Mouse (Mus musculus): ENCODE data around the gene Gpr156. TPM values are rescaled to one million over a fixed set of nuclear protein-coding genes. Genes with fewer than 3 reads are reported as not detected.
"Not testable (repeated sequence)": the region's sequence is repeated elsewhere in the genome, so short reads cannot be mapped to it uniquely, and the experiment has no call there.

The Gpr156 gene
- polyA plus RNA-seq, 1 experiment = 0.98 TPM

GRCm38 (mm10) chr16:37956751-37957150 is 40.5 kb downstream of the Gpr156 start:
- Histone ChIP-seq H3K4me1 (ENCODE audit: control insufficient read depth, insufficient read depth, low read length) (peaks cover 6% of the 10 kb centered on the region), H3K36me3 (ENCODE audit: control insufficient read depth, insufficient read depth, low read length) (no peaks in the 10 kb centered on the region), H3K4me3 (ENCODE audit: control insufficient read depth, low read depth, low read length) (peak overlapping the region; percentile 91), H3K27ac (ENCODE audit: control insufficient read depth, insufficient read depth, low read depth, low read length) (peak overlapping the region; percentile 71; the same call in 1 of the 2 replicates), H3K27me3 (ENCODE audit: control insufficient read depth, insufficient read depth, low read length) (no peaks in the 10 kb centered on the region)
- no peak for TF ChIP-seq CTCF (IDR thresholded peaks at IDR 0.05; ENCODE audit: control insufficient read depth, insufficient read depth, insufficient replicate concordance, low read depth, low read length)
- TF ChIP-seq POLR2A (IDR thresholded peaks at IDR 0.05; ENCODE audit: control insufficient read depth, low read depth, low read length) = peak; percentile 68; the same call in 1 of the 2 replicates

DNA sequence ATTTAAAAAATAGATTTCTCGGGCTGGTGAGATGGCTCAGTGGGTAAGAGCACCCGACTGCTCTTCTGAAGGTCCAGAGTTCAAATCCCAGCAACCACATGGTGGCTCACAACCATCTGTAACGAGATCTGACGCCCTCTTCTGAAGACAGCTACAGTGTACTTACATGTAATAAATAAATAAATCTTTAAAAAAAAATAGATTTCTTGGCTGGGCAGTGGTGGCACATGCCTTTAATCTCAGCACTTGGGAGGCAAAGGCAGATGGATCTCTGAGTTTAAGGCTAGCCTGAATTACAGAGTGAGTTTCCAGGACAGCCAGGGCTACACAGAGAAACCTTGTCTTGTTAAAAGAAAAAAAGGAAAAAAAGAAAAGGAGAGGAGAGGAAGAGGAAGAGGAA is 46.4 kb downstream of the Gpr156 start:
- not testable (repeated sequence) for H3K36me3 ChIP-seq (ENCODE audit: control insufficient read depth, insufficient read depth, low read length); H3K4me1 ChIP-seq (ENCODE audit: control insufficient read depth, insufficient read depth, low read length); H3K27ac ChIP-seq (ENCODE audit: control insufficient read depth, insufficient read depth, low read depth, low read length); H3K4me3 ChIP-seq (ENCODE audit: control insufficient read depth, low read depth, low read length); H3K27me3 ChIP-seq (ENCODE audit: control insufficient read depth, insufficient read depth, low read length)

- H3K4me3 ChIP-seq (ENCODE audit: control insufficient read depth, low read depth, low read length) = no peak overlapping the region
- no peaks in the 10 kb centered on the region; the same call in 1 of the 2 replicates for H3K4me1 ChIP-seq (ENCODE audit: control insufficient read depth, insufficient read depth, low read length)
- H3K27me3 ChIP-seq (ENCODE audit: control insufficient read depth, insufficient read depth, low read length) = no peaks in the 10 kb centered on the region
- no peaks in the 10 kb centered on the region for H3K36me3 ChIP-seq (ENCODE audit: control insufficient read depth, insufficient read depth, low read length)
- no peak overlapping the region for H3K27ac ChIP-seq (ENCODE audit: control insufficient read depth, insufficient read depth, low read depth, low read length)
- TF ChIP-seq CTCF (IDR thresholded peaks at IDR 0.05; ENCODE audit: control insufficient read depth, insufficient read depth, insufficient replicate concordance, low read depth, low read length) (no peak), POLR2A (IDR thresholded peaks at IDR 0.05; ENCODE audit: control insufficient read depth, low read depth, low read length) (no peak)
Measured at GRCm38 (mm10) chr16:37963331-37964281, 47.3 kb downstream of the Gpr156 start.

DNA sequence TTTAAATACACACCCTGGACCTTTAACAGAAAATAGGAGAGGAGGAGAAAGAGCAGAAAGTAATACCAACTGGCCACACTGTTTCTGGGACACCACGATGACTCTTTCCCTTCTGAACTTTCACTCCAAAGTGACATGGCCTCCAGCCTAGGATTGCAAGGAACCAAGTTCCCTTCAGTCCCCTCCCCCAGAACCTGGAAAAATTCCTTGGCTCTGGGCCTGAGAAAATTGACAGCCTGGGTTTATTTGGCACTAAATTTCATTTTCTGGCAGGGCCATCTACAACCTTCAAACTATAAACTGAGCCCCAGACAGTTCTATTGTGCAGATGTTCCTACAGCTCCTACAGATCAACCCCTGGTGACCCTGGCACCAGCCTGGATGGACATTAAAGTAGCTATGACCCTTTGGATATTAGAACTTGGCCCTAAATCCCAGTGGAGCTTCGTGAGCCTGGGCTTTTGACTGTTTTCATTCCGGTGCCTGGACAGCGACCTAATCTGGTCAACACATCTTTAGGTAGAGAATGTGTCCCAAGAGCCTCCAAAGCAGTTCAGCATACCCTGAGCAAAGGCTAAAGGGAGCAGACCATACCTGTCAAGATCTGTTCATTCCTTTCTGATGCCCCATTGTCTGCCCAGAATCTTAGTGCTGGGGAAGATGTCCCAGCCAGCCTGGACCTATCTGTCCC is 48.2 kb downstream of the Gpr156 start:
- Histone ChIP-seq H3K27ac (ENCODE audit: control insufficient read depth, insufficient read depth, low read depth, low read length) (no peak overlapping the region), H3K27me3 (ENCODE audit: control insufficient read depth, insufficient read depth, low read length) (no peaks in the 10 kb centered on the region), H3K4me3 (ENCODE audit: control insufficient read depth, low read depth, low read length) (no peak overlapping the region), H3K36me3 (ENCODE audit: control insufficient read depth, insufficient read depth, low read length) (no peaks in the 10 kb centered on the region), H3K4me1 (ENCODE audit: control insufficient read depth, insufficient read depth, low read length) (no peaks in the 10 kb centered on the region; the same call in 1 of the 2 replicates)
- TF ChIP-seq CTCF (IDR thresholded peaks at IDR 0.05; ENCODE audit: control insufficient read depth, insufficient read depth, insufficient replicate concordance, low read depth, low read length) (no peak), POLR2A (IDR thresholded peaks at IDR 0.05; ENCODE audit: control insufficient read depth, low read depth, low read length) (no peak)

DNA sequence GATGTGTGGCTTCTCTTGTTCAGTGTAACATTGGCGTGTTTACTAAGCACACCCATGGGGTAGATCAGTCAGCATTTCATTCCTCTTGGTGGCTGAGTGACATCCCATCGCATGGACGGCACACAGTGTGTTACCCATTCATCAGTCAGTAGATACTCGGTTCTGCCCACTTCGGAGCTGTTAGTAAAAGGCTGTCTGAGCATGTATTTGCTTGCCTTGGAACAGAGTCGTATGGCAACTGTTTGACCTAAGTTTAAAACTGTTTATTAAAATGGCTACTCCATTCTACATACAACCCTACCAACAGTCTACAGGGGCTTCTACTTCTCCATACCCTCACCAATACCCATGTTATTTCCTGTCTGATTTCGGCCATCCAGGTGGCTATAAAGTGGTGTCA is 50.6 kb downstream of the Gpr156 start:
- TF ChIP-seq POLR2A (IDR thresholded peaks at IDR 0.05; ENCODE audit: control insufficient read depth, low read depth, low read length) = no peak
- TF ChIP-seq CTCF (IDR thresholded peaks at IDR 0.05; ENCODE audit: control insufficient read depth, insufficient read depth, insufficient replicate concordance, low read depth, low read length) = no peak
- H3K4me3 ChIP-seq (ENCODE audit: control insufficient read depth, low read depth, low read length) = no peak overlapping the region
- no peaks in the 10 kb centered on the region for H3K36me3 ChIP-seq (ENCODE audit: control insufficient read depth, insufficient read depth, low read length)
- H3K27me3 ChIP-seq (ENCODE audit: control insufficient read depth, insufficient read depth, low read length) = no peaks in the 10 kb centered on the region
- H3K4me1 ChIP-seq (ENCODE audit: control insufficient read depth, insufficient read depth, low read length) = no peaks in the 10 kb centered on the region; the same call in none of the 2 replicates
- no peak overlapping the region for H3K27ac ChIP-seq (ENCODE audit: control insufficient read depth, insufficient read depth, low read depth, low read length)

- Histone ChIP-seq H3K36me3 (ENCODE audit: control insufficient read depth, insufficient read depth, low read length) (no peaks in the 10 kb centered on the region), H3K27ac (ENCODE audit: control insufficient read depth, insufficient read depth, low read depth, low read length) (no peak overlapping the region), H3K27me3 (ENCODE audit: control insufficient read depth, insufficient read depth, low read length) (no peaks in the 10 kb centered on the region), H3K4me1 (ENCODE audit: control insufficient read depth, insufficient read depth, low read length) (no peaks in the 10 kb centered on the region; the same call in none of the 2 replicates), H3K4me3 (ENCODE audit: control insufficient read depth, low read depth, low read length) (no peak overlapping the region)
- TF ChIP-seq POLR2A (IDR thresholded peaks at IDR 0.05; ENCODE audit: control insufficient read depth, low read depth, low read length) = no peak
- TF ChIP-seq CTCF (IDR thresholded peaks at IDR 0.05; ENCODE audit: control insufficient read depth, insufficient read depth, insufficient replicate concordance, low read depth, low read length) = no peak
Measured at GRCm38 (mm10) chr16:37967415-37967814, 51.1 kb downstream of the Gpr156 start.

- no peak overlapping the region for H3K27ac ChIP-seq (ENCODE audit: control insufficient read depth, insufficient read depth, low read depth, low read length)
- TF ChIP-seq POLR2A (IDR thresholded peaks at IDR 0.05; ENCODE audit: control insufficient read depth, low read depth, low read length) (no peak), CTCF (IDR thresholded peaks at IDR 0.05; ENCODE audit: control insufficient read depth, insufficient read depth, insufficient replicate concordance, low read depth, low read length) (no peak)
- no peaks in the 10 kb centered on the region for H3K27me3 ChIP-seq (ENCODE audit: control insufficient read depth, insufficient read depth, low read length)
- no peak overlapping the region for H3K4me3 ChIP-seq (ENCODE audit: control insufficient read depth, low read depth, low read length)
- H3K36me3 ChIP-seq (ENCODE audit: control insufficient read depth, insufficient read depth, low read length) = no peaks in the 10 kb centered on the region
- no peaks in the 10 kb centered on the region; the same call in 1 of the 2 replicates for H3K4me1 ChIP-seq (ENCODE audit: control insufficient read depth, insufficient read depth, low read length)
Measured at GRCm38 (mm10) chr16:37971522-37971921, 55.2 kb downstream of the Gpr156 start.

Measured in testis, adult 2 months (tissue).